Mouse (Mus musculus) frontal cortex, postnatal 14 days (tissue): ENCODE measurements around the gene Map1b.

Experiments used
- DNase-seq, 2 experiments: peaks; one replicate each; pipeline ENCODE4 v3.0.0; 2022; ENCODE audit warnings: low spot score in 2 of 2

Map1b gene

DNA sequence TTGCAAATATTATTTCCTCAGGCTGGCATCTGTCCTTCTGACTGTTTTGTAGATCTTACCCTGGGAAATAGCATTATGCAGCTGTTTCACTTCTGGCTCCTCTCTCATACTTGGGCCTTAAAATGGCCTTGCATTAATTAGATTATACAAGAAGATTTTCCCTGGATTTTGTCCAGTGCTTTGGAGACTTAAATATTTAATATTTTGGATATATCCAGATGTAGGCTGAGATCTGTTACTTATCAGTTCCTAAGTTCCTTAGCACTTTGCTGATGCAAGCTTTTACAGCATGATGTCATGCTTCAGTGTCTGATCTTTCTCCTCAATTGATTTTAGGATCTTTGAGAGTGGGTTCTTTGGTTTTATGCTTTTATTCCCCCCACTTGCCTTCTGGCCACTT, 11.6 kb upstream of the Map1b start:
- no peak for DNase-seq

DNA sequence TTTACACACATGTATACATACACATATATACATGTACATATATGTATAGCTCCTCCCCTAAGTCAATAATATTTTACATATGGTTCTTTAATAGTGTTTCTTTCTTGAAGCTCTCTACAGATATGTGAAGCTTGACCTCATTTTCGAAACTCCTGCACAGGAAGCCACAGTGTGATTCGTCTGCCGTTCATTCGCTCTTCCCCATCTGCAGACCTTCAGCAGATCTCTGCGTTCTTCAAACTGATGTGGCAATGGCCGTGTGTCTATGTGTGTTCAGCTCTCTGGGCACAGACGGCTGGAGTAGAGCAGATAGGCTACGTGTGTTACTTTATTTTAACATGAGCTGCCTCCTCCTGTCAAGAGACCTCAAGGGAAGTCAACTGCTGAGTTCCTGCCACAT, 9.2 kb upstream of the Map1b start:
- no peak for DNase-seq

DNA sequence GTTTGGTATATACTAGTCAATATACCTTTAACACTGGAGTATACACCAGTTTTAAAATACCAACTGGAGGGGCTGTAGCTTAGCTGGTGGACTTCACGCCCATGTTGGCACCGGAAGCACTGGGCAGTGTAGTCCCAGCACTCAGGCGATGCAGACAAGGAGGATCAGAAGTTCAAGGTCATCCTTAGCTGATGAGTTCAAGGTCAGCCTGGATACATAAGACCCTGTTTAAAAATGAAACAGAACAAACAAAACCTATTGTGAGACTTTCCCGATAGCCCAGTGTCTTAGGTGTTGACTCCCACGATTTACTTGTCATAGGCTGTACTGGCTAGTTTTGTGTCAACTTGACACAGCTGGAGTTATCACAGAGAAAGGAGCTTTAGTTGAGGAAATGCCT, 1.5 kb upstream of the Map1b start:
- no peak for DNase-seq

DNA sequence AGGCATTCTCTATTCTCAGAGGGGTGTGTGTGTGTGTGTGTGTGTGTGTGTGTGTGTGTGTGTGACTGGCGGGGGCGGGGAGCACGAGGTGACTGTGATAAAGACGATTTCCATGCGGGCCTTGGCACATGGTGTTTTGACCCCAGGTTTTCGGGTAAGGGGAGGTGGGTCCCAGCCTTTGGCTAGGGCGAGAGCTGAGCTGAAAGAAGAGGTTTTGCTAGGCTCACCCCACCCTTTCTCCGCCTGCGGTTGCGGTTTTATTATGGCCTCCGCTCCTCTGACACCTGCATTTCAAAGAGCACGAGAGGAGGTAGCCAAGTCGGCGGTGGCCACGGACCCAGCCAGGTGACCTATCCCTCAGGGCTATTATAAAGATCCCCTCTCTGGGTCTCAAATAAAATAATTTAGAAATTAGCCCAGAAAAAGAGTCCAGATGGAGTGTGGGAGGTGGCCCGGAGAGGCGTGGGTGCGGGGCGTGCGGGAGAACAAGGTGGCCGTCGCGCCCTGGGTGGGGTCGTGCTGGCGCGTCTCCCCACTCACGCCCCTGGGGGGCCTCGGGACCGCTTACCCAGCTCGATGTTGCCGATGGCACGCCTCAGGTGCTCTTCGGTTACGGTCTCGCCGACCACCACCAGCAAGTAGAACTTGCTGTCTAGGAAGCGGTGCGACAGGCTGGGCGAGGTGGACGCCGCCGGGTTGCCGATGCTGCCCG, 448 bp downstream of the Map1b start:
- no peak for DNase-seq

DNA sequence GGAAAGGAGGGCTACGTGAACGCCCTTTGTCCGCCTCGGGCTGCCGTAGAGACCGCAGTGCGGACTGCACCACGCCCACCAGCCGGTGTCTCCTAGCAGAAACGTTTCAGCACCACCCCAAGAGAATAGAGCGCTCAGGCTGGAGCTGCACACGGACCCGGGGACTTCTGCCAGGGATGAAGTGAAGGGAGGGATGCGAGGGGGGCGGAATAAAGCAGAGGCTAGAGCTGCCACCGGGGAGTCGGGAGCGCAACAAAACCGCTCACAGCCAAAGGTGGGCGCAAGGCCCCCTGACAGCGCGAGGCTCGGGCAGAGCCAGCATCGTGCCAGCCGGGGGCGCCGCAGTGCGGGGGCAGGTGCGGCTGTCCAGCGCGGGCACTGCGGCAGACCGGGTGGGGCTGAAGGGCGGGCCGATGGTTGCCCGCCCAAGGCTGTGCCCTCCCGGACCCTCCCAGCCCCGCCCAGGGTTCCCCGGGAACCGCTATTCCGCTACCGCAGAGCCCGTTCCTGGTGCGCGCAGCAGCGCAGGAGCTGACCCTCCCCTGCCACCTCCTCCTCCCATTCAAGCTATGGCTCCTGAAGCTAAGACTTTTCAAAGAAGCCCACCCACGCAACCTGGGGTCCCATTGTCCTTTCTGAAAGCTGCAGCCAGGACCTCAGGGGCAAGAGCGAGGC, 1.3 kb downstream of the Map1b start:
- peak; percentile 56 to 57 for DNase-seq

DNA sequence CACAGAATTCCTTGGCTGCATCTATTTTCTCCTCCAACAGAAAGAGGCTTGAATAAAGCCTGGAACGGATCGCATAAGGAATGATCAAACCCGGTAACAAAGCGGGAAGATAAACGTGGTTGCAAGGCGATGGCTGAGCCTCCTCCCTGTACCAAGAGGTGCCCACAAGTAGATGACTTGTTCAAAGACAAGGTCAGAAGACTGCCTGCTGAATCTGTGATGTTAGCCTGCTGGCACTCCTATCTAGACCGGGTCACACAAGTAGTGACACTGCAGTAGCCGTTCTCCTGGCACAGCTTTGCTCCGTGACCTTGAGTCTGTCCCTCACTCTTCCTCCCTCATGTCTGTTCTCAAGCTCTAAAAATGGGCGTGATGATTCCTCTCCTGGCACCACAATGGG, 2.4 kb downstream of the Map1b start:
- DNase-seq = no peak

DNA sequence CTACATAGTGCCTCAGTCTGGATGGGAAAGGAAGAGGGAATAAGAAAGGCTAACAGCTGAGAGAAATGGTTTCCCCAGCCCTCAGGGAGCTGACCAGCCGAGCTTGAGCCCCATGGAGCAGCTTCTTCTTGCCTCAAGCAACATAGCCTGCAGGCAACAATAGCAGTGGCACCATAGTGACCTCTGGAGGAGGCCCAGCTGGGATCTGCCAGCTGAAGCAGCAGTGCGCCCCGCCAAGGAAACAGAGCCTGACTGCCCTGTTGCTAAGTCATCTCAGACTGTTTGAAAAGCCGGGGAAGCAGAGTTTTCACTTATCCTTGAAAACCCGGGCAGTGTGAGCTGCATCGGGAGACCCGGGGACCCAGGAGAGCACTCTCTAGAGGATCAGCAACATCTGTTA, 3.2 kb downstream of the Map1b start:
- DNase-seq = peak; percentile 37 to 55

DNA sequence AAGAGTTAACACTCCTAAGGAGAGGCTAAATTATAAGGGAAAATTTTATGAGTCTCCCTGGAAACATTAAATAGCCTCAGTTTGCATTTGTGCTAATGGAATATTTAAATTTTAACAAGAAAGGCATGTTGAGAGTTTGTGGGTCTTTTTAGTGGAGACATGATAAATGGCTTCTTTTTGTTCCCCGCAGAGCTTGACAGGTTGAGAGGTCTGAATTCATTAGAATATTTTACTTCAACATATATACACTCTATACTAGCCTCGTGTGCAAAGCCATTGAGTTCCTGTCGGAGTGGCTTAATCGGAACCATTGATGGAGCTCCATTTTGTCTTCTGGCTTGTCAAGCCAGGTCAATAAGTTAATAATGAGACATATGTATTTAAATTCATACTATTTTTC, 6.4 kb downstream of the Map1b start:
- DNase-seq = no peak

DNA sequence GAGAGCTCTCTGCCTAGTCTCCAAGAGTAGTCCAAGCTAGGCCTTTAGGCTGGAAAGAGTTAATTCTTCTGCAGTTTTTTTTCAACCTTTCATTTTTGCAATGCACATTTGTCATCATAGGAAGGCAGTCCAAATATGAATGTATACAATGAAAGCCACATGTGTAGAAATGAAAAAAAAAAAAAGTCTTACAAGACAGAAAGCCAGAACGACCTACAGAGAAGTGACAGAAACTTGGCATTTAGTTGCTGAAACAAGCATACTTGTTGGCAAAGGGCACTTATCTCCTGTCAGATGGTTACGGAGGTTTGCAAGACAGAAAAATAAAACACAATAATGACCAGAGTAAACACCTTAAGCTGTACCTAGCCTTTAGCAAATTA, 9.8 kb downstream of the Map1b start:
- DNase-seq = no peak

DNA sequence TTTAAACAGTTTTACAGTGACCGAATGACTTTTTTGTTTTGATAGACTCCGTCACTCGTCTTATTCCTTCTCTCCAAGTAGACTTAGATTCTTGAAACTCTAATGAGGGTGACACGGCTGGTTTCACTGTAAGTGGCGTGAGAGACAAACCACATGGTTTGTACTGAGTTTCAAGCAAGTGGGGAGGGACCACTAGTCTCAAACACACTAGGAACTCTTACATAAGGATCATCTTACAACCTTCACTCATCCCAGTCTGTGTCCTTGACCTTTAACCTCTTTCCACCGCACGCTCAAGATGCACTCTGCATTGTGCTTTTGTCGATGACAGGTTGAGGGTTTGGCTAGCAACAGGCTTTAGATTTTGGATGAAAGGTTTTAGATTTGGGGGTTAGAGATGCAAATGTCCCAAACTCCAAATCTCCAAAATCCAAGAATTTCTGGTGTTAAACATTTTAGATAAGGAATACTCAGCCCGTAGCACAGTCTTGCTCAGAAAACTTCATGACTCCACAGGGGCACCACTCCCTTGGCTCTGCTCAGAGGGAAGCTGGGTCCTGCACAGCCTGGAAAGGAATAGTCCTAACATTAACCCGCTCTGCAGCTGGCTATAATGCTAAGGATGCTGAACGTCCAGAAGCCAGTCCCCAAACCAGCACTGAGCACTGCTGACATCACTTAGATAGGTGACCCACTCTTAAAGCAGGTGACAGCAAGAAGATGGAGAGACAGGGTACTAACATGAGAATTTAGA, 10.3 kb downstream of the Map1b start:
- DNase-seq = no peak

DNA sequence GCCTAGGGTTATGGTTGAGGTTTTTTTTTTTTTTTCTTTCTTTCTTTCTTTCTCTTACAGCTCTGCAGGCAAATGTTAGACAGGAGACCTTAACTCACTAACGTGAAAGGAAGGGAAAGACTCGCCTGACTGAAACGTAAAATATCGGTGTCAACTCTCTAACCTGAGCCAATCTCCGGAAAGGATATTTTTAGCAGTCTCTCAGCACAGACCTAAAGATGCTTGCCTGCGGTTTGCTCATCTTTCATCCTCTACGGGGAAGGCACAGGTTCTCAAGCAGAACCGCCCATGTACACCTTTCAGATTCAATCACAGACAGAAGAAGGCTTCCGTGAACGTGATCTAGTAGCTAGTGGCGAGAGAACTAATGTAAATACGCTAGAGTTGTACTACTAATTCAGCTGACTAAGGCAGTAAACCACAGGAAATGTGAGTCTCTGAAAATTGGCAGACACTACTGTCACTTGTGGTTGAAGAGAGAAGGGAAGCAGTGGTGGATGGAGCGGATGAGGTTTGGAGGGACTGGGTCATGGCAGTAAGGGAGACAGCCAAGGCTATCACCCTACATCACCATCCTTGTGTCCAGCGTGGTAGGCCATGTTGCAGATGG, 12.9 kb downstream of the Map1b start:
- DNase-seq = no peak

DNA sequence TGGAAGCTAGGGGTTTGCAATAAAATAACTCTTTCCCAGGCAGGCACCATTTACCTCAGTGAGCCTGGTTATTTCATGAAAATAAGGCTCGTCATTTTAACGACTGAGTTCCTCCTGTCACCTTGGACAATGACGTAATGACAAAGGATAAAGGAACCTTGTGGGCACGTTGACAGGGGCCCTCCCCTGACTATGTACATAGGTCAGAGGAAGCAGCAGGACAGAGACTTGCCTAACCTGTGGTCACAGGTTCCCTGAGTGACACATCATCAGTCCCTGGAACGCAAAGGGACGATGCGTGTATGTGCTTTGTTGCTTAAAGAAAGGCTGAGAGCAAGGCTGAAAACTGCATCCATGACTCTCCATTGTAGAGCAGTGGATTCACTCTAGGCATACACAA, 13.4 kb downstream of the Map1b start:
- DNase-seq = no peak

DNA sequence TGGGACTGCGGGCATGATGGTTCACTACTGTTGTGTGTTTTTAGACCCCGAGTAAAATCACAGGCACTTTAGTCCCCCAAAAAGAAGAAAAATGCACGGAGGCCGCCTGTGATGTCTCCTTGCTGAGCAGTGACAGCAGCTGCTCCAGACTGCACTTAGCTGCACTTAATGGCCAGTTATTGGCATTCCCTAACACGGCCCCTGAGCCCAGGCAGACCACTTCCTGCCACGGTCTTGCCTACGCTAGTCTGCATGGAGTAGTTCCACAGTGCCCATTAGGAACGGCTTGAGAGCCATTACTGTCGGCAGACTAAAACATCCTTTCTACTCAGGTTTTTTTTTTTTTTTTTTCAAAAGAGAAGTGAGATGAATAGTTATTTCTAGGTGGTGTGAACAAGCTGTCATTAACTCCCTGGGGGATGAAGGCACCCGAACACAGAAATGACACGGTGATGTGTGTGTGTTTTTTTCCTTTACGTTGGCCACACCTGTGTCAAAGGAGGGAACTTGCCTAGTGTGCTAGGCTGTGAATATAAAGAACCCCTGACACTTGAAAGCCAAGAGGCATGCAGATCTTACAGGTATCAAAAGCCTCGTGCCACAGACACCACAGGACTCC, 14.1 kb downstream of the Map1b start:
- DNase-seq = no peak

DNA sequence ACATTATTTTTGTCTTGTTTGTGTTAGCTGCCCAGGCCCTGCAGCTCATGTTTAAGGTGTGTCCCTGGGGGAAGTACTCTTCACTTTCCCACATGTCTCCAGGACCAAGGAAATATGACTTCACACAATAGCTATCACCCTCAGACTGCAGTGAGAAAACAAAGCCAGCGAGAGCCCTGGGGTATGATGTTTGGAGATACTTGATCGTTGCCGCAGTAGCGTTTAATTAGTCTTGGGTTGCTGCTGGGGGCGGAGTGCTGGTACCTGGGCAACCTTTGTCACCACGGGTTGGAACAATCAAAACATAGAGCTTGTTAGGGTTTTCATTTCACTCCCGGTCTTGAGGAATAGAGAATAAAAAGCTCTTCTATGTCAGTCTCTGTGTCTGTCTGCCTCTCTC, 14.9 kb downstream of the Map1b start:
- DNase-seq = no peak

DNA sequence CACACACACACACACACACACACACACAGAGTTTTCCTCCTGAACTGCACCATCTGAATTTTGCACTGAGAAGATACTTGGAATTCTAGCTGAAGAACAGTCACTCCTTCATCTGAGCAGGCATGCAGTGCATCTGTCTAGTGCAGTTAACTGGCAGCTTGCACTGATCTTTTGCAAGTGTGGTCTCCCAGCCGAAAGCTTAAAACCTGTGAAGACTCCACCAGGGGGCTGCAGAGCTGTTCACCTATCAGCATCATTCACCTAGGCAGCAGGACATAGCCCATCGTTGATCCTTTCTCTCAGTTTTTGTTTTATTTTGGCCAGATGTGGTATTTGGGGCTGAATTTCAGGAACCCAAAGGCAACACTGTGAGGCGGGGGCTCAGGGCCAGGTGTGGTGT, 15.7 kb downstream of the Map1b start:
- no peak for DNase-seq

DNA sequence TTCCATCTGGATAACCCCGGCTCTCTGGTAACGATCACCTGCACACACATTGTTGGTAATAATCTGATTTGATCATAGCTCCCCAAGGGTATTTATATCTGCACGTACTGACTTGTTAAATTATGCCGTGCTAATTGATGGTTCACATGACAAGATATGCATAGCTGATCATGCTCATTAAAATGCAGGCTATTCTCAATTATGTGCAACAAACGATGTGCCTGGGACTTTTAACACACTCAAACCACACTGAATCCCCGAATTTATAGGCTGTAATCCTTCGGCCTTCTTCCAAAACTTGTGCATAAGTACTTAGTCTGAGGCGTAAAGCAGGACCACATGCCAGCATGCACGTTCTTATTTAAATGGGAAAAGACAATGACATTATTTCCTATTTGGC, 16.6 kb downstream of the Map1b start:
- DNase-seq = no peak

DNA sequence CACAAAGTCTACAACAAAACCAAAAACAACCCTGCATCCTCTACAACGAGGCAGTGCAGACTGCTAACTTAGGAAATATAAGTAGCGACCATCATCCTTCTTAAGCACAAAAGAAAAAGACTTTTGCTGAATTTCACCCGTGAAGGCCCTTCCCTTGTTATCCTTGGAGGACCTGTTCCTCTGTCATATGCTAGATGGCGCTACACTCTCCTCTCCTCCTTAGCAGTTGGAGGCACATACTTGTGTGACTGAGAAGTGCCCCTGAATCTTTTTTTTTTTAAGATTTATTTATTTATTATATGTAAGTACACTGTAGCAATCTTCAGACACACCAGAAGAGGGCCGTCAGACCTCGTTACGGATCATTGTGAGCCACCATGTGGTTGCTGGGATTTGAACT, 20.2 kb downstream of the Map1b start:
- DNase-seq = no peak

DNA sequence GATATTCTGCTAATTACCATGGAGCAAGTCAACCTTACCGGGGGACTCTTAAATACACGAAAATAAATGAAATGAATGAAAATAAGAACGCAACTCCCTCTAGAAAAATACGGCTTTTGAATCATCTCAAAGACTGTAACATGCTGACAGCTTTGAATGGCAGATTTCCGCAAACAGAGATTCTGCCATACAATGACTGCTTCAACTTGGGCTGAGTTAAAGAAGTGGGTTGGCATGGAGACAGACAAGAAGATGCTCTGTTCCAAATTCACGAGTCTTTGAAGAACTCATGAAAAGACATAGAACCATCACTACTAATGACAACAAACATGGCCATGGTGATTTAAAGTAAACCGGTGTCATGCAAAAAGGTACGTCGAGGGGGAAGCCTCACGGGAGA, 21.9 kb downstream of the Map1b start:
- DNase-seq = no peak

DNA sequence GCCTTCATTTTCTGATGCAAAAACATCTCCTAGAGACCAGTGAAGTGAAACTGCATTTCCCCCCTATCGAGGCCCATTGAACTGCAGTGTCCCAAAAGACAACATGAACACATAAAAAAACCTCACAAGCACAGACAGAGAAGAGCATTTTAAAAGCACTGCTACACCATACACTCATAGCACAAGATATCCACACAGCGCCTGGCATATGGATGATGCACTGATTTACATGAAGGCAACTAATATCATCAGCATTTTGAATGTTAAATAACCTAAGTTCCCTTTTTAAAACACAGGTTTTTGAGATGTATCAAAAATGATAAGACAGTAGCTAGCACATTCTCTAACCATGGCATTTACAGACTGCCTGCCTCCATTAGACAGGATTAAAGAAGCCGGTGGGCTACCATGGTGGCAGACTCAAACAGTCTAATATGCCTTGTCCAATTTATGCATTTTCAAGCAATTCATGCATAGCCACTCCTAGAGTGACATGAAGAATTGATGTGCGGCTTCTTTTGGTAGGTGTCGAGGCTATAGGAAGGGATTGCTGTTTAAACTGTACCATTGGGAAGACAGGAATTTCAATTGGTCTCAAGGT, 22.9 kb downstream of the Map1b start:
- no peak for DNase-seq

DNA sequence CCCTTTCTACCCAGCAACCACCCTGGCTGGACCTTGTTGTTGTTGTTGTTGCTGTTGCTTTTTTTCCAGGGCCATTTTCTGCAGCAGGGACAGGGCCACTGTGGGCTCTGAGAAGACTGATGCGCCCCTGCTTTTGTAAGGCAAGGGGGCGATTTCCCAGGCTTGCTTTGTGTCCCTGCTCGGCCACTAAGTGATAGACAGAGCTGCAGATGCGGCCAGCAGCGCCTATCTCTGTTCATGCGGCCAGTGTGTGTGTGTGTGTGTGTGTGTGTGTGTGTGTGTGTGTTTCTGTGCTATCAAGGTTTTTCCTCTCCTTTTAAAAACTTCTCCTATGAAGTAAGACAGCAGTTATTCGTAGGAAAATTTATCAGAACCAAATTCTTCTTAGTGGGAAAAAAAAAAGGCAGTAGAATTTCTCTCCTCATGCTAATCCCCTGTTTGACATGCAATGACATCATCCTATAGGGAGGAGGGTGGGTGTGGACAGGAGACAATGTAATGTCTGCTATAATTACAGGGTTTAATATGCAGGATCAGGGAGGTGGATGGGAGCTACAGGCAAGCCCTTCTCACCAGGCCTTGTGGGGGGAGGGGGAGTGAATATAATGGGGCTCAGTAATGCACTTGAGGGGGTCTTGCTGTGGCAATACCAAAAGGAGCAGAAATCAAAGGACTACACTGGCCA, 23.6 kb downstream of the Map1b start:
- DNase-seq = no peak

DNA sequence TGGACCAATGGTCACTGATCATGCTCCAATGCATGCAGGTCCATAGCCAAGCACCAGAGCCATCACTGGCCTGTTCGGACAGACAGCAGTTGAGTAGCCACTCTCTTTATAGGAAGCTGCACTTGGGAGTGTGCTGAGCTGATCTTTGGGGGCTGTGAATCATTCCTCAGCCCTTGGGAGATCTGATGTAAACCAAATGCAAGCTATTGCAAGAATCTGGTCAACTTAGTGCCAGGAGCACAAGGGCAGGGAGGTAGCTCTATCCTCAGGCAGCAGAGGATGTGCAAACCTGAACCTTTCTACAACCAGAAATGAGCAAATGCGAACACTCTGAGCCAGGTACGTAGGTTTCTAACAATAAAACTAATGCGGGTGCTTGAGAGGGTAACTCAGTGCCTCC, 26.3 kb downstream of the Map1b start:
- DNase-seq = no peak
